Mouse (Mus musculus) ES-CJ7 (cell line): ENCODE results near the gene Blvrb.

ENCODE experiments used
- DNase-seq: peaks from one replicate; pipeline ENCODE4 v3.0.0; 2011; ENCODE audit warnings: low read depth, low spot score

The Blvrb gene

GRCm38 (mm10) chr7:27448421-27449206 is 836 bp downstream of the Blvrb start:
- DNase-seq = no peak

GRCm38 (mm10) chr7:27449256-27449862 is 1.6 kb downstream of the Blvrb start:
- peak; percentile 86 for DNase-seq

GRCm38 (mm10) chr7:27451359-27451758 is 3.6 kb downstream of the Blvrb start:
- no peak for DNase-seq

GRCm38 (mm10) chr7:27452206-27452770 is 4.5 kb downstream of the Blvrb start:
- no peak for DNase-seq

GRCm38 (mm10) chr7:27454461-27455121 is 6.8 kb downstream of the Blvrb start:
- DNase-seq = no peak

GRCm38 (mm10) chr7:27455273-27455672 is 7.5 kb downstream of the Blvrb start:
- no peak for DNase-seq

GRCm38 (mm10) chr7:27458614-27459013 is 10.8 kb downstream of the Blvrb start:
- no peak for DNase-seq

GRCm38 (mm10) chr7:27459640-27460039 is 11.9 kb downstream of the Blvrb start:
- no peak for DNase-seq

- DNase-seq = no peak
These were observed 12.7 kb downstream of the Blvrb start for GRCm38 (mm10) chr7:27460477-27460876.

- no peak for DNase-seq
These were observed 19.9 kb downstream of the Blvrb start for GRCm38 (mm10) chr7:27467648-27468047.

GRCm38 (mm10) chr7:27471390-27472120 is 23.8 kb downstream of the Blvrb start:
- DNase-seq = no peak

GRCm38 (mm10) chr7:27472596-27472995 is 24.8 kb downstream of the Blvrb start:
- DNase-seq = no peak

- peak; percentile 98 for DNase-seq
These were observed 25.5 kb downstream of the Blvrb start, which contains the start of gene Sertad3 for GRCm38 (mm10) chr7:27473156-27473834. Gene Sertad3, plus strand, starts transcription at chr7:27473768.

GRCm38 (mm10) chr7:27473835-27474489 is 26.2 kb downstream of the Blvrb start:
- DNase-seq = no peak

- peak; percentile 100 for DNase-seq
These were observed 26.7 kb downstream of the Blvrb start for GRCm38 (mm10) chr7:27474490-27474954.

GRCm38 (mm10) chr7:27475596-27475995 is 27.8 kb downstream of the Blvrb start:
- no peak for DNase-seq

- no peak for DNase-seq
These were observed 28.4 kb downstream of the Blvrb start for GRCm38 (mm10) chr7:27476098-27476635.

GRCm38 (mm10) chr7:27478561-27478960 is 30.8 kb downstream of the Blvrb start:
- DNase-seq = no peak

- no peak for DNase-seq
These were observed 32.0 kb downstream of the Blvrb start for GRCm38 (mm10) chr7:27479750-27480149.

GRCm38 (mm10) chr7:27480506-27480905 is 32.7 kb downstream of the Blvrb start:
- DNase-seq = no peak
